Mouse (Mus musculus) liver, adult 2 months (tissue): ENCODE measurements around the gene Swi5. TPM values are rescaled to one million over a fixed set of nuclear protein-coding genes. Genes with fewer than 3 reads are reported as not detected.

Source experiments
- DNase-seq: peaks from one replicate; pipeline ENCODE4 v3.0.0-alpha.2; 2011; ENCODE audit warnings: low read depth, low spot score; ENCODE audit errors: extremely low read depth
- H3K27ac ChIP-seq: fragments of 200-500 bp; replicated peaks from 2 replicates; pipeline ENCODE4 v1.5.1; 2012; ENCODE audit warnings: low read depth, mild to moderate bottlenecking, control low read depth, inconsistent platforms, low read length; ENCODE audit not compliant: insufficient read depth
- H3K27me3 ChIP-seq: fragments of 200-500 bp; 2 replicates; pipeline ENCODE4 v1.6.1; 2012; ENCODE audit warnings: mild to moderate bottlenecking, moderate library complexity, low read length, inconsistent platforms; ENCODE audit not compliant: control insufficient read depth, insufficient read depth
- H3K36me3 ChIP-seq: fragments of 200-500 bp; 2 replicates; pipeline ENCODE4 v1.6.1; 2012; ENCODE audit warnings: low read length, inconsistent platforms; ENCODE audit not compliant: control insufficient read depth, insufficient read depth
- H3K4me1 ChIP-seq: fragments of 200-500 bp; 2 replicates; pipeline ENCODE4 v1.6.1; 2011; ENCODE audit warnings: low read length; ENCODE audit not compliant: control insufficient read depth, insufficient read depth
- H3K4me3 ChIP-seq: fragments of 200-500 bp; 2 replicates; pipeline ENCODE4 v1.5.1; 2011; ENCODE audit warnings: low read depth, mild to moderate bottlenecking, control low read depth, low read length, moderate library complexity; ENCODE audit not compliant: insufficient read depth
- H3K79me2 ChIP-seq: fragments of 200-500 bp; 2 replicates; pipeline ENCODE4 v1.6.1; 2012; ENCODE audit warnings: inconsistent platforms, mild to moderate bottlenecking, low read length, moderate library complexity; ENCODE audit not compliant: control insufficient read depth, insufficient read depth
- H3K9ac ChIP-seq: fragments of 200-500 bp; 2 replicates; pipeline ENCODE4 v1.6.1; 2012; ENCODE audit warnings: low read depth, mild to moderate bottlenecking, control low read depth, inconsistent platforms, low read length
- CTCF ChIP-seq: fragments of 200-500 bp; IDR thresholded peaks from 2 replicates; pipeline ENCODE4 v1.5.1; 2011; ENCODE audit warnings: low read depth, low read length, control low read depth
- POLR2A ChIP-seq: fragments of 200-500 bp; IDR thresholded peaks from 2 replicates; pipeline ENCODE4 v1.6.1; 2011; ENCODE audit warnings: low read length, control low read depth; ENCODE audit not compliant: insufficient read depth; ENCODE audit errors: extremely low read depth
- WGBS: fragments of 180-500 bp; shearing (Covaris S2); methylation state at CpG from one replicate; pipeline ENCODE4 v1.1.7; 2018; 5-methylcytosine and 5-hydroxymethylcytosine counted together
- polyA plus RNA-seq: library from polyadenylated mRNA; depleted of rRNA; stranded (reverse); fragments of >200 nt; gene quantifications from 2 replicates; pipeline ENCODE4 v1.2.3, GENCODE M21; 2012
- total RNA-seq: library from RNA; depleted of rRNA; stranded (reverse); fragments of >200 nt; gene quantifications from 2 replicates; pipeline ENCODE4 v1.2.3, GENCODE M21; 2014

Swi5 gene
- total and polyA plus RNA-seq, 2 experiments: 171 to 384 TPM

- H3K9ac ChIP-seq: no peak overlapping the region
- WGBS: 84% methylated on average over 4 of the region's 4 CpGs
- TF ChIP-seq POLR2A (no peak), CTCF (no peak)
- H3K4me3 ChIP-seq: no peak overlapping the region
- H3K27ac ChIP-seq: no peak overlapping the region
- DNase-seq: no peak
- H3K36me3 ChIP-seq: no peaks in the 10 kb centered on the region; the same call in 1 of the 2 replicates
- H3K4me1 ChIP-seq: no peaks in the 10 kb centered on the region
- no peaks in the 10 kb centered on the region for H3K27me3 ChIP-seq
- H3K79me2 ChIP-seq: no peaks in the 10 kb centered on the region
Measured at GRCm38 (mm10) chr2:32242986-32243385, 44.9 kb downstream of the Swi5 start.

GRCm38 (mm10) chr2:32240591-32240990, 47.3 kb downstream of the Swi5 start:
- no peak overlapping the region for H3K9ac ChIP-seq
- DNase-seq: no peak
- no peaks in the 10 kb centered on the region; the same call in 1 of the 2 replicates for H3K36me3 ChIP-seq
- H3K27ac ChIP-seq: no peak overlapping the region
- TF ChIP-seq CTCF: no peak
- TF ChIP-seq POLR2A: no peak
- 95% methylated on average over 5 of the region's 5 CpGs for WGBS
- H3K79me2 ChIP-seq: no peaks in the 10 kb centered on the region
- H3K27me3 ChIP-seq: no peaks in the 10 kb centered on the region
- H3K4me3 ChIP-seq: no peak overlapping the region
- peaks cover 2% of the 10 kb centered on the region for H3K4me1 ChIP-seq

- no peaks in the 10 kb centered on the region for H3K79me2 ChIP-seq
- no peaks in the 10 kb centered on the region; the same call in 1 of the 2 replicates for H3K36me3 ChIP-seq
- WGBS: 94% methylated on average over 9 of the region's 9 CpGs
Measured at GRCm38 (mm10) chr2:32238708-32239435, 49.0 kb downstream of the Swi5 start.

GRCm38 (mm10) chr2:32237571-32237970, 50.3 kb downstream of the Swi5 start:
- Histone ChIP-seq H3K4me1 (peaks cover 6% of the 10 kb centered on the region), H3K36me3 (no peaks in the 10 kb centered on the region; the same call in 1 of the 2 replicates)

More at GRCm38 (mm10) chr2:32238708-32239435, 49.0 kb downstream of the Swi5 start:
- no peak for TF ChIP-seq CTCF
- no peak for TF ChIP-seq POLR2A
- Histone ChIP-seq H3K9ac (no peak overlapping the region), H3K27me3 (no peaks in the 10 kb centered on the region), H3K4me1 (peaks cover 6% of the 10 kb centered on the region), H3K4me3 (no peak overlapping the region), H3K27ac (no peak overlapping the region)
- no peak for DNase-seq

GRCm38 (mm10) chr2:32236760-32237487, 51.0 kb downstream of the Swi5 start:
- WGBS: under 1% methylated on average over 20 of the region's 20 CpGs
- H3K27ac ChIP-seq: peak overlapping the region; percentile 62
- H3K9ac ChIP-seq: peak overlapping the region; percentile 72
- TF ChIP-seq POLR2A: no peak
- peak overlapping the region; percentile 73 for H3K4me3 ChIP-seq
- H3K27me3 ChIP-seq: no peaks in the 10 kb centered on the region
- H3K36me3 ChIP-seq: peaks cover under 1% of the 10 kb centered on the region; the same call in 1 of the 2 replicates
- DNase-seq: peak; percentile 80
- no peaks in the 10 kb centered on the region for H3K79me2 ChIP-seq
- H3K4me1 ChIP-seq: peaks cover 6% of the 10 kb centered on the region

More at GRCm38 (mm10) chr2:32237571-32237970, 50.3 kb downstream of the Swi5 start:
- WGBS: 31% methylated on average over 4 of the region's 4 CpGs
- Histone ChIP-seq H3K4me3 (no peak overlapping the region), H3K79me2 (no peaks in the 10 kb centered on the region), H3K27ac (no peak overlapping the region), H3K9ac (0 out of 2 replicates have a peak overlapping the region, but pooled peaks have one; percentile 18), H3K27me3 (no peaks in the 10 kb centered on the region)
- no peak for TF ChIP-seq CTCF
- no peak for DNase-seq
